Mouse (Mus musculus) liver, postnatal 0 days (tissue): ENCODE data around the gene D030056L22Rik. TPM values are rescaled to one million over a fixed set of nuclear protein-coding genes. Genes with fewer than 3 reads are reported as not detected.

ENCODE experiments used
- ATAC-seq: fragments of 200-750 bp; cut with Nextera tagmentation; 2 replicates; pipeline ENCODE4 v1.8.0; 2017; ENCODE audit warnings: mild to moderate bottlenecking, moderate library complexity
- DNase-seq: peaks from one replicate; pipeline ENCODE4 v3.0.0-alpha.2; 2016
- H3K27ac ChIP-seq: fragments of 300-500 bp; sonication (generic); 2 replicates; pipeline ENCODE4 v1.5.1; 2014; ENCODE audit warnings: antibody characterized with exemption, moderate library complexity, mild to moderate bottlenecking, low read depth
- H3K27me3 ChIP-seq: fragments of 300-500 bp; sonication (generic); 2 replicates; pipeline ENCODE4 v1.6.1; 2014; ENCODE audit warnings: low read length, control low read depth, mixed read lengths; ENCODE audit not compliant: insufficient read depth
- H3K36me3 ChIP-seq: fragments of 300-500 bp; sonication (generic); replicated peaks from 2 replicates; pipeline ENCODE4 v1.6.1; 2014; ENCODE audit warnings: mild to moderate bottlenecking, control low read depth, low read length, moderate library complexity, mixed read lengths; ENCODE audit not compliant: insufficient read depth
- H3K4me1 ChIP-seq: fragments of 300-500 bp; sonication (generic); 2 replicates; pipeline ENCODE4 v1.6.1; 2014; ENCODE audit warnings: antibody characterized with exemption, mild to moderate bottlenecking, control low read depth; ENCODE audit not compliant: insufficient read depth
- H3K4me2 ChIP-seq: fragments of 300-500 bp; sonication (generic); 2 replicates; pipeline ENCODE4 v1.6.1; 2014; ENCODE audit warnings: low read depth, mild to moderate bottlenecking, low read length, moderate library complexity, mixed read lengths
- H3K4me3 ChIP-seq: fragments of 300-500 bp; sonication (generic); 2 replicates; pipeline ENCODE4 v1.5.1; 2014; ENCODE audit warnings: low read depth, low read length
- H3K9ac ChIP-seq: fragments of 300-500 bp; sonication (generic); replicated peaks from 2 replicates; pipeline ENCODE4 v1.6.1; 2014; ENCODE audit warnings: mild to moderate bottlenecking, moderate library complexity
- H3K9me3 ChIP-seq: fragments of 300-500 bp; sonication (generic); 2 replicates; pipeline ENCODE4 v1.6.1; 2016; ENCODE audit warnings: mild to moderate bottlenecking, control low read depth, low read length, mixed read lengths
- CTCF ChIP-seq: sonication (generic); IDR thresholded peaks from 2 replicates; pipeline ENCODE4 v1.5.1; 2016; ENCODE audit warnings: antibody characterized with exemption, low read depth
- EP300 ChIP-seq: IDR thresholded peaks from 2 replicates; pipeline ENCODE4 v1.6.1; 2016; ENCODE audit warnings: antibody characterized with exemption, low read depth, mild to moderate bottlenecking
- WGBS: fragments of 180-500 bp; shearing (Covaris S2); extraction: QIAGEN DNeasy Blood & Tissue Kit; methylation state at CpG from one replicate; pipeline ENCODE4 v1.1.7; 2014; ENCODE audit not compliant: insufficient replicate concordance; 5-methylcytosine and 5-hydroxymethylcytosine counted together
- polyA plus RNA-seq: library from polyadenylated mRNA; unstranded; fragments of >200 nt; fragmentation: Nextera tagmentation; extraction: Ambion mirVana; gene quantifications from 2 replicates; pipeline ENCODE4 v1.2.1, GENCODE M21; 2015

D030056L22Rik gene
- polyA plus RNA-seq, result 18.2 and 19.5 TPM in 2 replicates

DNA sequence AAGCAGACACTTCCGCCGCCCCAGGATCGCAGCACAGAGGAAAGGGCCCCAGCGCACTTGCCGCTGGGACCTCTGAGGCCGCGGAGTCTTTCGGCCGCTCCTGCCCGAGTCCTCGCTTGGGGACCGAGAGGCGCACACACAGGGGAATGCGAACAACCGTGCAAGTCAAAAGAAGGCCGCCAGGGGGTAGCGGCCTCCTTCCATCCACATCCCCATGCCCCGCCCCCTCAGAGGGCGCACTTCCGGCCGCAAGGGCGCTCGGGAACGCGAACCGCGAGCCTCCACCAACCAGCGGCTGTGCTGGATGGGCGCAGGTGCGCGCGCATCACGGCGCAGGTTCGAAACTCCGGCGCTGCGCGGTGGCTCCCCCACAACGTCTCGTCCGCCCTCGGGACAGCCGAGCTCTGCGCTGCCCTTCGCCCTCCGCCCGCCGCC lies at the start of gene D030056L22Rik:
Gene D030056L22Rik, plus strand, starts transcription at position 328 of the 435 bp plus-strand sequence.
- peaks cover 4% of the 10 kb centered on the region; the same call in 1 of the 2 replicates for H3K36me3 ChIP-seq
- peak within 1 kb of the TSS; percentile 96 for H3K27ac ChIP-seq
- WGBS, result under 1% methylated on average over 48 of the region's 49 CpGs
- no peaks in the 10 kb centered on the region for H3K9me3 ChIP-seq
- TF ChIP-seq EP300 (peak; percentile 50; the same call in 1 of the 2 replicates), CTCF (peak; percentile 92)
- ATAC-seq, result peak; percentile 98
- peaks cover 12% of the 10 kb centered on the region for H3K4me1 ChIP-seq
- H3K9ac ChIP-seq, result peak within 1 kb of the TSS; percentile 94
- H3K27me3 ChIP-seq, result no peaks in the 10 kb centered on the region
- peak within 1 kb of the TSS; percentile 88 for H3K4me2 ChIP-seq
- H3K4me3 ChIP-seq, result peak within 1 kb of the TSS; percentile 93
- peak; percentile 100 for DNase-seq

DNA sequence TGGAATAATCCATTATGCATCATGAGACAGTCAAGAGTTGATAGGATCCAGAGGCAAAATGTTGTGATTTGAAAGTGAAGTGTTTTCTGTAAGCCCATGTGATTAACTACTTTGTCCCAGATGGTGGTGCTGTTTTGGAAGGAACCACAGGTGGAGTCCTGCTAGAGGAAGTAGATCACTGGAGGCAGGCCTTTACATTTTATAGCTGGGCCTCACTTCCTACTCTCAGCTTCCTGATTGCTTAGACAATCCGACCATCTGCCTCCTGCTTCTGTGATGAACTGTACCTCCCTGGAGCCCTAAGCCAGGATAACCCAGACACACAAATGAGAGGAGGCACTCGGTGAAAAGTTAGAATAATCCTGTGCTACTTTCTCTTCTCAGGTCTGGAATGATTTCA lies 49.1 kb upstream of the D030056L22Rik start:
- Histone ChIP-seq H3K9me3 (no peaks in the 10 kb centered on the region), H3K4me2 (no peak overlapping the region), H3K4me1 (no peaks in the 10 kb centered on the region), H3K36me3 (no peaks in the 10 kb centered on the region), H3K4me3 (no peak overlapping the region), H3K27me3 (no peaks in the 10 kb centered on the region), H3K27ac (0 out of 2 replicates have a peak overlapping the region, but pooled peaks have one; percentile 11), H3K9ac (no peak overlapping the region)
- WGBS, result 45% methylated on average over 2 of the region's 2 CpGs
- TF ChIP-seq EP300, result no peak
- TF ChIP-seq CTCF, result peak; percentile 33; the same call in 1 of the 2 replicates
- ATAC-seq, result no peak
- no peak for DNase-seq

DNA sequence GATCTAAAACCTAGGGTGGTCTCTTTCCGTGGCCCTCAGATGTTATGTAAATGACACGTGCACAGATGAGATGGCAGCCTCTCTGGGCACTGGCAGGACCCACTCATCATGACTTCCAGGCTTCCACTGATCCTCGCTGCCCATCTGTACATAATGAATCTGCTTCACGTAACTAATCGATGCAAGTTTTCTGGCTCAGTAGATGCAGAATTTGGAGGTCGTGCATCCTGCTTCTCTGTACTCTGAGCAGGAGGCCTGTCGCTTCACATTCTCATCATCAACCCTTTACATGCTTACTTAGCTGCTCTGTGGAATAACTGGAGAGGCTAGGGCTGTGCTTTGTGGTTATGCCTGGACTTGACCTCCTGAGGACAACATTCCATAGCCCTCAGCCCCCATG lies 46.0 kb upstream of the D030056L22Rik start:
- Histone ChIP-seq H3K27me3 (no peaks in the 10 kb centered on the region), H3K4me3 (no peak overlapping the region), H3K36me3 (no peaks in the 10 kb centered on the region), H3K9ac (no peak overlapping the region), H3K27ac (no peak overlapping the region), H3K4me1 (peaks cover 8% of the 10 kb centered on the region), H3K9me3 (no peaks in the 10 kb centered on the region), H3K4me2 (no peak overlapping the region)
- WGBS, result 88% methylated on average over 7 of the region's 7 CpGs
- ATAC-seq (no peak), DNase-seq (no peak)
- TF ChIP-seq CTCF, result no peak
- no peak for TF ChIP-seq EP300

DNA sequence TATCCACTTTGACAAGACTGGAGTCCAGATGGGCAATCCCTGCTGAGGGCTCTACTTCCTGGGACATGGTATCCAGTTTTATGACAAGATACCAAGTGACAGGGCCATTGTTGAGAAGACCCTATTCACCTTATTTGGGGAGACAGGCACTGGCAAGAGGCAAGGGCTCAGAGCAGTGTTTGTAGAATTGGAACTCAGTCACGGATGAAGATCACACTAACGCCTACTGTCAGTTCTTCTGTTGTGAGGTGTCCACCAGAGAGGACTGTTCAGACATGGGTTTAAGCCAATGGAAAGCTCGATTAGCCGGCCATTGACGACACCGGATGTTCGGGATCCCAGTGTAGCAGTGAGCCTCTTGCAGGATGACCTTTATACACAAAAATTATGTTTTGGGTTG lies 43.4 kb upstream of the D030056L22Rik start:
- H3K4me2 ChIP-seq, result no peak overlapping the region
- no peak overlapping the region for H3K4me3 ChIP-seq
- H3K36me3 ChIP-seq, result no peaks in the 10 kb centered on the region
- no peak overlapping the region for H3K27ac ChIP-seq
- ATAC-seq (no peak), DNase-seq (no peak)
- H3K9me3 ChIP-seq, result no peaks in the 10 kb centered on the region
- H3K9ac ChIP-seq, result no peak overlapping the region
- no peaks in the 10 kb centered on the region for H3K27me3 ChIP-seq
- peaks cover 22% of the 10 kb centered on the region for H3K4me1 ChIP-seq
- TF ChIP-seq CTCF (no peak), EP300 (no peak)
- WGBS, result 87% methylated on average over 7 of the region's 7 CpGs

DNA sequence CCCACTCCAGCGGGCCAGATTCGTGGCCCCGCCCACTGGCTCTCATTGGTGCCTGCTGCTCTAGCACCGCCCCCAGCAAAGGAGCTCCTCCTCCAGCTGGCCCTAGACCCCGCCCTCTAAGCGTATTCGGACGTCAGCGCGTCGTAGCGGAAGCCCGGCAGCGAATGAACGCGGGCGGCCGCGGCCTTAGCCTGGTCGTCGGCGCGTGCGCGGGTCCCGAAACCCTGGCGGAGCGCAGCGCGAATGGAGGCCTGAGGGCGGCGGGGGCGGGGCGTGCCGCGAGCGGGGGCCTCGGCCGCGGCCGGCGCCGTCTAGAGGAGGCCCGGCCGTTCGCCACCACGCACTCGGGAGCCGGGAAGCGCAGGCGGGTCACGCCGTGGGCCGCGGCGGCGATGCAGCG lies 42.4 kb upstream of the D030056L22Rik start, which contains the start of gene Carnmt1:
Gene Carnmt1, plus strand, starts transcription at position 157 of the 400 bp plus-strand sequence.
- no peak for TF ChIP-seq EP300
- TF ChIP-seq CTCF, result no peak
- peaks cover 22% of the 10 kb centered on the region for H3K4me1 ChIP-seq
- DNase-seq (peak; percentile 99), ATAC-seq (peak; percentile 97)
- peak within 1 kb of the TSS; percentile 84 for H3K4me3 ChIP-seq
- H3K9me3 ChIP-seq, result no peaks in the 10 kb centered on the region
- H3K36me3 ChIP-seq, result no peaks in the 10 kb centered on the region
- peak within 1 kb of the TSS; percentile 86 for H3K9ac ChIP-seq
- peak within 1 kb of the TSS; percentile 89 for H3K27ac ChIP-seq
- H3K4me2 ChIP-seq, result peak within 1 kb of the TSS; percentile 72
- WGBS, result under 1% methylated on average over 45 of the region's 58 CpGs
- no peaks in the 10 kb centered on the region for H3K27me3 ChIP-seq

DNA sequence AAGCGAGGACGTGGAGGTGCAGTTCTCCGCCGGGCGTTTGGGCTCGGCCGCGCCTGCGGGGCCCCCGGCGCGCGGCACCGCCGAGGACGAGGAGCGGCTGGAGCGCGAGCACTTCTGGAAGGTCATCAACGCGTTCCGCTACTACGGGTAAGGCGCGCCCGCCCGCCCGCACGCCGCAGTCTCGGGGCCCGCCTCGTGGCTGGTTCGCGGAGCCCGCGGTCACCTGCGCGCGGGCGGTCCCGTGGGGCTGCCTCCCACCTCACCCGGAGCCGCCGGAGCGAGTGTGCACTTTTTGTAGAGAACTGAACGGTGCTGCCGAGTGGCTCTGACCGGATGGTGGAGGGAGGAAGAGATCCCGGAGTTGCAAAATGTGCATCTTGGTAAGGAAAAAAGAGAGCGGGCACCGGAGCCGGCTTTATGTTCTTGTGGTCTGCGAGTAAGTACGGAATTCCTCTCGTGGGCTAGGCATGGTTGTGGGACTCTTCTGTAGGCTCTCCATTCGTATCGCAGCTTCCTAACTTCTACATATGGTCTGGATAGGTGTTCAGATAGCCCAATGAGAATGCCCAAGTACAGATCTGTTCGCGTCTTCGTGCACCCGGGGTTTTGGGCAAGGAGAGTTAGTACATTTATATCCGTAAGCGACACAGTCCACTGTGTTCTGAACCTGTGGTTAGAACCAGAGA lies 41.8 kb upstream of the D030056L22Rik start:
- Histone ChIP-seq H3K27me3 (no peaks in the 10 kb centered on the region), H3K4me2 (peak overlapping the region; percentile 72), H3K9me3 (no peaks in the 10 kb centered on the region), H3K36me3 (no peaks in the 10 kb centered on the region), H3K4me3 (peak overlapping the region; percentile 84), H3K27ac (peak overlapping the region; percentile 89), H3K9ac (peak overlapping the region; percentile 86), H3K4me1 (peaks cover 22% of the 10 kb centered on the region)
- TF ChIP-seq EP300, result no peak
- DNase-seq (peak; percentile 70), ATAC-seq (peak; percentile 71)
- under 1% methylated on average over 52 of the region's 64 CpGs for WGBS
